Mouse (Mus musculus): ENCODE results near the gene 1190007I07Rik.

DNA sequence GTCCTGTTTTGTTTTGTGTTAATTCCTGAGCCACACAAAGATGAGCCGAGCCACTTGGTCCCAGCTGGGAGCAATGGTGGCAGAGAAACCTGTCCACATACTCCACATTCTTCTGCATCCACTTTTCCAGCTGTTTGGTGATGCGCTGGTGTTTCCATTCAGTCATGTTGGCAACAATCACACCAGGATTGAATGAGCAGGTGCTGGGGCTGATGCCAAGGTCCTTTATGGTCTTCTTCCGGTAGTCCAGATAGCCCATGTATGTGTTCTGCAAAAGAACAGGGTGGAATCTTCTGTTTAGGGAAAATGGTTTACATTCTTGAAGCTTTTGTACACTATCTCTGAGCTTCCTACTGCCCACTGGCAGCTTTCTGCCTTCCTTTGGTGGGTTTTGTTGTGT lies 31.6 kb upstream of the 1190007I07Rik start:
- TF ChIP-seq EP300 (IDR thresholded peaks at IDR 0.05; ENCODE audit: low read length) (no peak), CTCF (conservative IDR thresholded peaks at IDR 0.05 in 1 of 2, IDR thresholded peaks at IDR 0.05 in 1 of 2; ENCODE audit: low read depth in 2 of 2, low read length in 2 of 2) (no peak), ZMIZ1 (IDR thresholded peaks at IDR 0.05; ENCODE audit: low read depth, low read length) (no peak), HCFC1 (IDR thresholded peaks at IDR 0.05; ENCODE audit: low read depth, low read length) (no peak), USF2 (conservative IDR thresholded peaks at IDR 0.05; ENCODE audit: low read depth, low read length) (no peak), MAFK (IDR thresholded peaks at IDR 0.05; ENCODE audit: insufficient replicate concordance, low read length) (no peak), ZNF384 (IDR thresholded peaks at IDR 0.05; ENCODE audit: low read depth, low read length) (no peak), KAT2A (IDR thresholded peaks at IDR 0.05; ENCODE audit: insufficient replicate concordance, low read length) (no peak), RAD21 (IDR thresholded peaks at IDR 0.05; ENCODE audit: low read depth, low read length) (no peak)

All from CH12.LX (cell line).